Mouse (Mus musculus): ENCODE results near the gene Pigh. TPM values are rescaled to one million over a fixed set of nuclear protein-coding genes. Genes with fewer than 3 reads are reported as not detected.

The Pigh gene
- total RNA-seq, 2 experiments from 2014 or later: 1.4 to 1.6 TPM

- DNase-seq: peak; percentile 46
These were observed 21.9 kb downstream of the Pigh start for GRCm38 (mm10) chr12:79067526-79067925.

GRCm38 (mm10) chr12:79066431-79066830, 23.0 kb downstream of the Pigh start:
- DNase-seq: no peak

GRCm38 (mm10) chr12:79064451-79064850, 25.0 kb downstream of the Pigh start:
- no peak for DNase-seq

- no peak for DNase-seq
These were observed 28.4 kb downstream of the Pigh start for GRCm38 (mm10) chr12:79060766-79061652.

GRCm38 (mm10) chr12:79060134-79060533, 29.3 kb downstream of the Pigh start:
- DNase-seq: no peak

GRCm38 (mm10) chr12:79059573-79059972, 29.9 kb downstream of the Pigh start:
- no peak for DNase-seq

GRCm38 (mm10) chr12:79055276-79055675, 34.2 kb downstream of the Pigh start:
- no peak for DNase-seq

- DNase-seq: no peak
These were observed 37.4 kb downstream of the Pigh start for GRCm38 (mm10) chr12:79052073-79052472.

GRCm38 (mm10) chr12:79050545-79051212, 38.8 kb downstream of the Pigh start:
- no peak for DNase-seq

- DNase-seq: peak; percentile 22
These were observed 39.6 kb downstream of the Pigh start for GRCm38 (mm10) chr12:79049807-79050206.

- DNase-seq: no peak
These were observed 40.6 kb downstream of the Pigh start for GRCm38 (mm10) chr12:79048898-79049297.

GRCm38 (mm10) chr12:79047203-79047602, 42.2 kb downstream of the Pigh start:
- DNase-seq: no peak

GRCm38 (mm10) chr12:79046171-79046570, 43.3 kb downstream of the Pigh start:
- no peak for DNase-seq

GRCm38 (mm10) chr12:79044668-79045067, 44.8 kb downstream of the Pigh start:
- peak; percentile 80 for DNase-seq

- no peak for DNase-seq
These were observed 48.0 kb downstream of the Pigh start for GRCm38 (mm10) chr12:79041436-79041835.

GRCm38 (mm10) chr12:79040201-79040827, 49.1 kb downstream of the Pigh start:
- DNase-seq: no peak

- DNase-seq: no peak
These were observed 49.7 kb downstream of the Pigh start for GRCm38 (mm10) chr12:79039708-79040107.

- no peak for DNase-seq
These were observed 54.1 kb downstream of the Pigh start for GRCm38 (mm10) chr12:79035349-79035748.

- DNase-seq: no peak
These were observed 55.1 kb downstream of the Pigh start for GRCm38 (mm10) chr12:79034331-79034730.

Measured in gastrocnemius, postnatal 25 days (tissue).